Comparison of ENCODE assay signal across 8 mouse cellular contexts in the genomic region with DNA sequence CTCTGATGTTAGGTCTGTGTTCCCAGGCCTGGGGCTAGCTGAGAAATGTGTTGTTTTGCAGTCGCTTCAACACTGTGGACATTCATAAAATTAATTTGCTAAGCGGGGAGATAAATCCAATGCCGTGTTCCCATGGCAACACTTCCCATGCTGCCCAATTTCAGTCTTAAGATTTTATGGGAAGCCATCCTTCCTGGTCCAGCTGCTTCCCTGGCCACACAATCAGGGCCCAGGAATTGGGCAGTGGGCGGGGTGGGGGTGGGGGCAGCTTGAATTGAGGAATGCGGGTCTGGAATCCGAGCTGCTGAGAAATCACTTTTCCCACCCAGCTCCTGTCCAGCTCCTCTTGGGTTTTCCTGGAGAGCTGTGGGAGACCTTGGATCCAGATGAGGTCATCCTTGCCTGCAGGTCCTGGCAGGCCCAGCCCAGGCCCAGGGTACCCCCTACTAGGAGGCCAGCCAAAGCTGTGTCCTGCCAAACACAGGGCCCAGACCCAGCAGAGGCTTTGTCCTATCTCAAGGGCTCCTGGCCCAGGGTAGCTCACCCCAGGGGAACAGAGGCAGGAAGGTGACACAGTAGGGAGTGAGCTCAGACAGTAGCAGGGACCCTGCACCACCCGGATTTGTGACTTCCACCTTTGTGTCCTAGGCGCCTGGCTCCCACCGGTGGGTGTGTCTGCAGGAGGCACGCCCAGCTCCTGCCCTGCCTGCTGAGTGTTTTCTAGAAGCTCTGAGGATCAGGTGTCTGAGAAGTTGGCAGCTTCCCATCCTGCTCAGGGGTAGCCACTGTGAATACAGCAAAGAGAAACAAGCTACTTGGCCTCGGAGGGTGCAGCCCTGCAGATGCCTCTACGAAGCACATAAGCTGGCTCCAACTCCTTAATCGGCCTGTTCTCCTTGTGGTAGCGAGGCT. TPM values are rescaled to one million over a fixed set of nuclear protein-coding genes. Genes with fewer than 3 reads are reported as not detected.
DNase-seq lines count a peak whose midpoint lies in the region; ATAC-seq and TF ChIP-seq lines count a peak whose summit lies in the region.

No protein-coding gene starts in this region.

- intact Hi-C loops in left cerebral cortex, postnatal 14 days (cut with DNase I), result no loop called here

- no peaks in the 10 kb centered on the region for H3K27me3 ChIP-seq in Patski
- H3K27me3 ChIP-seq in forebrain, postnatal 0 days (ENCODE audit: insufficient read depth, low read length), result no peaks in the 10 kb centered on the region
- H3K27me3 ChIP-seq in intestine, embryonic 15.5 days (replicated peaks), result no peaks in the 10 kb centered on the region
- H3K27me3 ChIP-seq in lung, embryonic 16.5 days (ENCODE audit: control insufficient read depth, insufficient read depth, low read depth, low read length), result no peaks in the 10 kb centered on the region

- CTCF ChIA-PET in Patski (lab: Charles Lee), result interaction anchor here (0.7 to 1.9 kb wide), 6 partner anchors 11 to 43 kb away, joined by 3 to 6 read pairs (median 3); no protein-coding TSS in a partner anchor

- peaks cover 7% of the 10 kb centered on the region for H3K36me3 ChIP-seq in forebrain, postnatal 0 days (ENCODE audit: insufficient read depth)
- H3K36me3 ChIP-seq in intestine, embryonic 15.5 days, result no peaks in the 10 kb centered on the region
- H3K36me3 ChIP-seq in lung, embryonic 16.5 days (ENCODE audit: control insufficient read depth, insufficient read depth, low read length), result no peaks in the 10 kb centered on the region

- WGBS in forebrain, postnatal 0 days, result 24% methylated on average over 14 of the region's 14 CpGs
- 37% methylated on average over 14 of the region's 14 CpGs for WGBS in intestine, embryonic 15.5 days
- 37% methylated on average over 14 of the region's 14 CpGs for WGBS in lung, embryonic 16.5 days

- peak overlapping the region; percentile 66; the same call in 1 of the 2 replicates for H3K27ac ChIP-seq in forebrain, postnatal 0 days (ENCODE audit: low read depth, low read length)
- H3K27ac ChIP-seq in intestine, embryonic 15.5 days, result peak overlapping the region; percentile 18; the same call in 1 of the 2 replicates
- H3K27ac ChIP-seq in lung, embryonic 16.5 days (ENCODE audit: low read length), result peak overlapping the region; percentile 69; the same call in 1 of the 2 replicates

- no peaks in the 10 kb centered on the region for H3K9me3 ChIP-seq in forebrain, postnatal 0 days (ENCODE audit: low read length)
- H3K9me3 ChIP-seq in intestine, embryonic 15.5 days, result no peaks in the 10 kb centered on the region
- H3K9me3 ChIP-seq in lung, embryonic 16.5 days (ENCODE audit: control insufficient read depth, low read length), result no peaks in the 10 kb centered on the region

- H3K4me2 ChIP-seq in forebrain, postnatal 0 days (ENCODE audit: low read depth), result no peak overlapping the region
- 0 out of 2 replicates have a peak overlapping the region, but pooled peaks have one; percentile 3 for H3K4me2 ChIP-seq in intestine, embryonic 15.5 days (replicated peaks)
- no peak overlapping the region for H3K4me2 ChIP-seq in lung, embryonic 16.5 days (ENCODE audit: low read depth, low read length)

- peaks cover 7% of the 10 kb centered on the region; the same call in 1 of the 2 replicates for H3K4me1 ChIP-seq in forebrain, postnatal 0 days (ENCODE audit: insufficient read depth)
- peaks cover 22% of the 10 kb centered on the region for H3K4me1 ChIP-seq in intestine, embryonic 15.5 days (replicated peaks)
- peaks cover 11% of the 10 kb centered on the region for H3K4me1 ChIP-seq in lung, embryonic 16.5 days (replicated peaks; ENCODE audit: control insufficient read depth, insufficient read depth, low read length)

- in situ Hi-C loops in Patski (cut with MboI; ENCODE audit: low pct_unique_long_range_greater_than_20kb), result no loop called here

- no peak for DNase-seq in Patski (ENCODE audit: low read depth, low spot score)
- peak; percentile 50 for DNase-seq in cerebellum, adult 11-12 months
- DNase-seq in forebrain, postnatal 0 days, result peak; percentile 51
- DNase-seq in spleen, postnatal 14 days (ENCODE audit: low spot score in 2 of 2), result no peak
- DNase-seq in left cerebral cortex, postnatal 14 days (ENCODE audit: low spot score in 2 of 2), result no peak

- TF ChIP-seq CTCF in Patski (IDR thresholded peaks at IDR 0.05), result no peak
- no peak for TF ChIP-seq CTCF in forebrain, postnatal 0 days (IDR thresholded peaks at IDR 0.05; ENCODE audit: low read depth)

- no peak overlapping the region for H3K9ac ChIP-seq in forebrain, postnatal 0 days
- no peak overlapping the region for H3K9ac ChIP-seq in intestine, embryonic 15.5 days
- H3K9ac ChIP-seq in lung, embryonic 16.5 days (ENCODE audit: low read length), result 0 out of 2 replicates have a peak overlapping the region, but pooled peaks have one; percentile 1

- ATAC-seq in Patski, result peak; percentile 66
- peak; percentile 51 for ATAC-seq in forebrain, postnatal 0 days
- peak; percentile 69 for ATAC-seq in intestine, embryonic 15.5 days
- ATAC-seq in lung, embryonic 16.5 days (ENCODE audit: low read depth), result peak; percentile 75
- ATAC-seq in megakaryocyte-erythroid progenitor cell, adult 5-6 weeks (replicated peaks; ENCODE audit: low FRiP score, low TSS enrichment, poor library complexity, severe bottlenecking), result no peak

- POLR2A ChIA-PET in Patski (lab: Charles Lee), result interaction anchor here (0.6 to 1.9 kb wide), 3 partner anchors 27 to 49 kb away, joined by 3 to 7 read pairs (median 6); no protein-coding TSS in a partner anchor

- H3K4me3 ChIP-seq in forebrain, postnatal 0 days (ENCODE audit: low read depth, low read length), result no peak overlapping the region
- no peak overlapping the region for H3K4me3 ChIP-seq in intestine, embryonic 15.5 days (replicated peaks)
- no peak overlapping the region for H3K4me3 ChIP-seq in lung, embryonic 16.5 days (ENCODE audit: low read length)

RNA-seq across cellular contexts. Expression of a gene that starts 36.5 kb away (rescaled TPM):
- 35.4 TPM for polyA plus RNA-seq in Patski (2021)
- total RNA-seq in forebrain, postnatal 0 days (2014; rRNA removed), result 57.8 and 63.4 TPM in 2 replicates
- 43.3 and 47.8 TPM in 2 replicates for polyA plus RNA-seq in forebrain, postnatal 0 days (2015; fragmentation: Nextera tagmentation; extraction: Ambion mirVana)
- 48.5 and 48.8 TPM in 2 replicates for polyA plus RNA-seq in intestine, embryonic 15.5 days (2015; fragmentation: Nextera tagmentation; extraction: Ambion mirVana)
- 56.7 and 58.2 TPM in 2 replicates for polyA plus RNA-seq in lung, embryonic 16.5 days (2015; fragmentation: Nextera tagmentation; extraction: Ambion mirVana)
- total RNA-seq in megakaryocyte-erythroid progenitor cell, adult 5-6 weeks (2014; fragmentation: Nextera tagmentation), result not detected in 2 replicates
- total RNA-seq in megakaryocyte-erythroid progenitor cell, adult 5-6 weeks (2017), result 1.5 TPM in 1 of 2 replicates, not detected in the other
- total RNA-seq in left cerebral cortex, postnatal 14 days (2021), result 10 to 100 TPM; 52.1 to 57.9 TPM

Comparison
In these comparisons a context has a peak if more than half of its experiments do, and no peak if none do; other contexts are left out.
1. DNase-seq: peak in cerebellum, adult 11-12 months (single experiment) and forebrain, postnatal 0 days (single experiment); none in Patski (single experiment), spleen, postnatal 14 days (0 of 2) and left cerebral cortex, postnatal 14 days (0 of 2).
2. H3K27ac ChIP-seq: peak in every context shown above with its lines; median percentile 69 in lung, embryonic 16.5 days; 66 in forebrain, postnatal 0 days; 18 in intestine, embryonic 15.5 days.